Mouse (Mus musculus) midbrain, embryonic 16.5 days (tissue): Measurements from ENCODE around the gene Mmp20. TPM values are rescaled to one million over a fixed set of nuclear protein-coding genes. Genes with fewer than 3 reads are reported as not detected.

Experiments
- ATAC-seq: fragments of 200-750 bp; cut with Nextera tagmentation; 2 replicates; pipeline ENCODE4 v1.8.0; 2017; ENCODE audit warnings: moderate TSS enrichment
- H3K27ac ChIP-seq: fragments of 300-500 bp; sonication (generic); 2 replicates; pipeline ENCODE4 v1.5.1; 2014; ENCODE audit warnings: mild to moderate bottlenecking, low read length, mixed read lengths
- H3K27me3 ChIP-seq: fragments of 300-500 bp; sonication (generic); 2 replicates; pipeline ENCODE4 v1.6.1; 2014; ENCODE audit warnings: low read depth, low read length, mixed read lengths; ENCODE audit not compliant: control insufficient read depth, insufficient read depth
- H3K36me3 ChIP-seq: fragments of 300-500 bp; sonication (generic); 2 replicates; pipeline ENCODE4 v1.6.1; 2014; ENCODE audit warnings: mild to moderate bottlenecking, low read length, moderate library complexity, mixed read lengths; ENCODE audit not compliant: control insufficient read depth, insufficient read depth
- H3K4me1 ChIP-seq: fragments of 300-500 bp; sonication (generic); 2 replicates; pipeline ENCODE4 v1.6.1; 2014; ENCODE audit warnings: mild to moderate bottlenecking, low read length, mixed read lengths; ENCODE audit not compliant: control insufficient read depth, insufficient read depth
- H3K4me2 ChIP-seq: fragments of 300-500 bp; sonication (generic); 2 replicates; pipeline ENCODE4 v1.6.1; 2014; ENCODE audit warnings: mild to moderate bottlenecking, low read length, mixed read lengths
- H3K4me3 ChIP-seq: fragments of 300-500 bp; sonication (generic); 2 replicates; pipeline ENCODE4 v1.5.1; 2014; ENCODE audit warnings: low read depth, mild to moderate bottlenecking, low read length, moderate library complexity, mixed read lengths
- H3K9ac ChIP-seq: fragments of 300-500 bp; sonication (generic); 2 replicates; pipeline ENCODE4 v1.6.1; 2014; ENCODE audit warnings: low read depth, low read length, mixed read lengths
- H3K9me3 ChIP-seq: fragments of 300-500 bp; sonication (generic); replicated peaks from 2 replicates; pipeline ENCODE4 v1.6.1; 2014; ENCODE audit warnings: mild to moderate bottlenecking, low read length, mixed read lengths; ENCODE audit not compliant: control insufficient read depth, poor library complexity, severe bottlenecking
- WGBS: fragments of 180-500 bp; shearing (Covaris S2); extraction: QIAGEN DNeasy Blood & Tissue Kit; methylation state at CpG from one replicate; pipeline ENCODE4 v1.1.7; 2014; 5-methylcytosine and 5-hydroxymethylcytosine counted together
- polyA plus RNA-seq: library from polyadenylated mRNA; unstranded; fragments of >200 nt; fragmentation: Nextera tagmentation; extraction: Ambion mirVana; gene quantifications from 2 replicates; pipeline ENCODE4 v1.2.1, GENCODE M21; 2015

Gene Mmp20
- polyA plus RNA-seq, 1 experiment from 2014 or later = not detected

DNA sequence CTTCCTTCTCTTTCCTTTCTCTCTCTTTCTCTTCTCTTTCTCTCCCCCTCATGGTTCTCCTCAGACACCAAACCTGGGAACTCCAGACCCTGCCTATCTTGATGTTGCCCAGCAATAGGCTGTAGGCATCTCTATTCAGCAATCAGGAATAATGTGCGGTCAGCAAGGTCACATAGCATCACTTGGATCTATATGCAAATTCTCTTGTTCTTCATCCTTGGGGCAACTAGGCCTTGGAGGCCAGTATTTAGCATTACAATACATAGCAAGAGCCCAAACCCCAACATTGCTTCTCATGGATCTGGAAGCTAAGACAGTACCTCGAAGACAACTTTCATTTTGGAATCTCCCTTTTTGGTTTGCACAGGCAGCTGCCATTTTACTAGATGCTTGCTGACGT is 19.9 kb downstream of the Mmp20 start:
- Histone ChIP-seq H3K36me3 (no peaks in the 10 kb centered on the region), H3K9me3 (no peaks in the 10 kb centered on the region), H3K27me3 (no peaks in the 10 kb centered on the region), H3K27ac (no peak overlapping the region), H3K4me1 (no peaks in the 10 kb centered on the region), H3K4me2 (no peak overlapping the region), H3K9ac (no peak overlapping the region), H3K4me3 (no peak overlapping the region)
- 77% methylated on average over 3 of the region's 3 CpGs for WGBS
- no peak for ATAC-seq

DNA sequence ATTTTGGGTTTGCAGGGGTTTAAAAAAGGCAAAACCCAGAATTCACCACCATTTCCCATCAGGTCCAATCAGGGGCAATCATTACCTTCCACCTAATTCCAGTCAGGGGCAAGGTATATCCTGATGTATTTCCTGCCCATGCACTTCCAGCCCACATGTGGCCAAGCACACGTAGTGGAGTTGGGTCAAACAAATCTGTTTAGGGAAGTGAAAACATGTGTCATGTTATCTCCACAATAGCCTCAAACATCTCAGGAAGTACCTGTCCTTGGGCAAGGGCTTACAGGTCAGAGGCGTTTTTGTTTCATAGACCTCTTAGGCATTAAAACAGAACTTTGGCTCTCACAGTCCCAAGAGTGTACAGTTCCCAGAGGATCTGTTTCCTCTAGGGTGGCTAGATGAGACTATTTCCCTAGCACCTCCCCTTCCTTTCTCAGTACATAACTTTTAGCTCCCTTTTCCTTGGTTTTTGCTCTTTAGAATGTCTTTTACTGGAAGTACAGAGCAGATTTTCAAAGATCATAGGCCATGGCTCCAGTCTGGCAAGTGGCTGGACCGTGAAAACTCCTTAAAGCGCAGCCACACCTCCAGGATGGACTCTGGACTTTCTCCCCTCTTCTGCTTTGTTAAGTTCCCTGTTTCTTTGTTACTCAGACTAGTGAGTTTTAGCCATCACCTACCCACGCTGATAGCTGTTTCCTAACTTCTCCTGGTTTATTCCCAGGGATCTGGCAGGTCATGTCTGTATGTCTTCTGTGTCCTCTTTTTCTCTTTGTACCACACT is 22.6 kb downstream of the Mmp20 start:
- ATAC-seq = no peak
- Histone ChIP-seq H3K27me3 (no peaks in the 10 kb centered on the region), H3K4me3 (no peak overlapping the region), H3K9ac (no peak overlapping the region), H3K36me3 (no peaks in the 10 kb centered on the region), H3K27ac (no peak overlapping the region), H3K4me2 (no peak overlapping the region), H3K9me3 (no peaks in the 10 kb centered on the region), H3K4me1 (no peaks in the 10 kb centered on the region)
- 88% methylated on average over 5 of the region's 5 CpGs for WGBS

DNA sequence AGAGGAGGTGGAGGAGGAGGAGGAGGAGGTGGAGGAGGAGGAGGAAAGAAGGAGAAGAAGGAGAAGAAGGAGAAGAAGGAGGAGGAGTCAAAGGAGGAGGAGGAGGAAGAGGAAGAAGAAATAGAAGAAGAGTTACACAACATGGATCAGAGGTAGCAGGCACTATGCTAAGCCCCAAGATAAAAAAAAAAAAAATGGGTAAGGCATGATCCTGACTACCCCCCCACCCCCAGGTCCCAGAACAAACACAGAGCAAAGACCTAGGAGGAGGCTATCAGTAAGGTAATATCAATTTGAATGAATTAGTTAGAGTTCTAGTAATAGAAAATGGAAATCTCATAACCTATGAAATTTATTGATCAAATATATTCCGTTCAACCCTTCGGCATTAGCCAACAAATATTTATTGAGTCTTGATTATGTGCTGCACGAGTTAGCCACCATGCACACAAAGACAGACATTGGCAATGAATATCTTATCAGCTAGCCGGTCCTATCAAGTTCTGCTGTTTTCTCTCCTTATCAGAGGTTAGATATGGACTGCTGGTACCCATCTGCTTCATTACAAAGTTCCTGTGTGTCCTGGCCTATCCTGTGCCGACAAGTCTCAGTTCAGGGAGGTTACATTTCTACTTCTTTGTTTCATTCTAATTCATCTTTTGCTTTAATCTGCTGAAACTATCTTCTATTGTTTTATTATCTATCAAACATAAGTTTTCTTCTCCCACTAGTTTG is 24.5 kb downstream of the Mmp20 start:
- Histone ChIP-seq H3K4me2 (no peak overlapping the region), H3K27ac (no peak overlapping the region), H3K36me3 (no peaks in the 10 kb centered on the region), H3K4me1 (no peaks in the 10 kb centered on the region), H3K9me3 (no peaks in the 10 kb centered on the region), H3K27me3 (no peaks in the 10 kb centered on the region), H3K4me3 (no peak overlapping the region), H3K9ac (no peak overlapping the region)
- 90% methylated on average over 5 of the region's 5 CpGs for WGBS
- no peak for ATAC-seq

DNA sequence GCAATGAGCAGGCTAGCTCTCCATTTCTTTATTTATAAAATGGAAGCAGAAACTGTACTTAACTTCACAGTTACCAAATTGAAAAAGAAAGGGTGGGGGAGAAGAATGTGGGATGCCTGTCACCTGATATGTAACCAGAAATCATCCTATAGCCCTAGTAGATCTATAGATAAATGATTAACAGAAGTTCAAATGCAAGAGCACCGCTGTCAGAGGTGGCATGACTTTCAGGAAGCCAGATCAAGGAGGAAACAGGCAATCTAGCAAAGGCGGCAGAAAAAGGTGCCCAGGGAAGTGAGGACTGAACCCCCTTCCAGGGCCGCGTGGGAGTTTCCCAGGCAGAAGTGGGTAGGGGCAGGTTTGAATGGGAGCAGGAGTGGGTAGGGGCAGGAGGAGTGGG is 29.9 kb downstream of the Mmp20 start:
- WGBS = 83% methylated on average over 4 of the region's 4 CpGs
- no peak overlapping the region for H3K4me3 ChIP-seq
- H3K4me1 ChIP-seq = no peaks in the 10 kb centered on the region
- H3K27ac ChIP-seq = no peak overlapping the region
- no peaks in the 10 kb centered on the region for H3K27me3 ChIP-seq
- no peaks in the 10 kb centered on the region for H3K36me3 ChIP-seq
- H3K9ac ChIP-seq = no peak overlapping the region
- no peak overlapping the region for H3K4me2 ChIP-seq
- no peaks in the 10 kb centered on the region for H3K9me3 ChIP-seq
- no peak for ATAC-seq

DNA sequence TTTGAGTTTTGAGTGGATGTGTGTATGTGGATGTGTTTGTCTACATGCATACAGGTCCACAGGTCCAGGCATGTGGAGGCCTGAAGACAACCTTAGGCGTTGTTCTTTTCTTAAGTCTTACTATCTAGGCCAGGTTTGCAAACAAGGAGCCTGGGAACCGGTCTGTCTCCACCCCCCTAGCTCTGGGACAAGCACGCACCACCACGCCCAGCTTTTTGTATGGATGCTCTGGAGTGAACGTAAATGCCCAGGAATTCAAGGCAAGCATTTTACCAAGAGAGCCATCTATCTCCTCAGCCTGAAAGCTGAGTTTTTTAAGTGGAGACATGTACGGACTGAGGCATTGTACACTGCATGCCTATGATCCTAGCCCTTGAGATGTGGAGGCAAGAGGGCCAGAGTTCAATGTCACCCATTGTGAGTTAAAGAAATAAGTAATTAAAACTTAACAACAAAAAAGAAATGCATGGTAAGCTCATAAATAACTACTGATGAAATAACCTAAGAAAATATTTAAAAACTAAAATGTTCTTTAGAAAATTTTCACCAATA is 31.5 kb downstream of the Mmp20 start:
- H3K9ac ChIP-seq = no peak overlapping the region
- H3K27ac ChIP-seq = no peak overlapping the region
- H3K27me3 ChIP-seq = no peaks in the 10 kb centered on the region
- 64% methylated on average over 6 of the region's 6 CpGs for WGBS
- H3K4me2 ChIP-seq = no peak overlapping the region
- H3K4me3 ChIP-seq = no peak overlapping the region
- no peaks in the 10 kb centered on the region for H3K9me3 ChIP-seq
- no peak for ATAC-seq
- H3K36me3 ChIP-seq = no peaks in the 10 kb centered on the region
- no peaks in the 10 kb centered on the region for H3K4me1 ChIP-seq

DNA sequence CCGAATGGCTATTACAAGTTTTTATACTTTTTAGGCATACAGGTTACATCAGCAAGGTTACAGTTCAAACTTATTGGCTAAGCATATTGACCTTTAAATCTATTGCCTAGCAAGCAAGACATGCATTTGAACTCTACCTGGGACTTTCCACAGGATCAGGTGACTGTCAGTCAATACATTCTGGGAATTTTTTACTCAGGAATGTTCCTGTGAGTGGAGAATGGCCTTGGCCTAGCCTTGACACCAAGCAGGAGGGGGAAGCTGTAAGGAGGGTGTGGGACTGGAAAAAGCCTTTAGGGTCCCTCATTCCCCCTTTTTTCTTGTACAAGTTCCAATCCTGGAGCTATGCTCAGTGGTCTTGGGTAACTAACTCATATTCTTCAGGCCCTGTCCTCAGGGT is 33.3 kb downstream of the Mmp20 start:
- Histone ChIP-seq H3K4me1 (no peaks in the 10 kb centered on the region), H3K4me3 (no peak overlapping the region), H3K27me3 (no peaks in the 10 kb centered on the region), H3K36me3 (no peaks in the 10 kb centered on the region), H3K9me3 (no peaks in the 10 kb centered on the region), H3K4me2 (no peak overlapping the region), H3K27ac (no peak overlapping the region), H3K9ac (no peak overlapping the region)
- ATAC-seq = no peak
- WGBS = 100% methylated on average over 1 of the region's 1 CpGs

DNA sequence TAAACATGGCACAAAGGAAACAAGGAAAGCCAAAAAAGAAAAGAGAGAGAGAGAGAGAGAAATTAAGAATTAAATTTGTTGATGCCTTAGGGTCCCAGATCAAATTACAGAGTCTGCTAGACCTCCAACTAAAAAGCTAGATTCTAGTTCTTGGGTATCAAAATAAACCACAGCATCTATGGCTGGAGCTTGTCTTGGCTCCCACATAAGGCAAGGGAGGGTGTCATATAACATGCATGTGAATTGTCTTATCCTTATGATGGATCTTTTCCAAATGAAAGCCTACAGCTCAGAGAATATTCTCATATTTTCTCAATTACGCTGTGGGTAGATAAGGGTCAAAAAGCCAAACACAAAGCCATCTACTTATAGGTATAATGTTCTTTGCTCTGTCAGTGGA is 41.6 kb downstream of the Mmp20 start:
- Histone ChIP-seq H3K27me3 (no peaks in the 10 kb centered on the region), H3K27ac (no peak overlapping the region), H3K36me3 (no peaks in the 10 kb centered on the region), H3K9ac (no peak overlapping the region), H3K4me1 (no peaks in the 10 kb centered on the region), H3K4me2 (no peak overlapping the region), H3K9me3 (no peaks in the 10 kb centered on the region), H3K4me3 (no peak overlapping the region)
- no peak for ATAC-seq
- WGBS = 88% methylated on average over 1 of the region's 1 CpGs

DNA sequence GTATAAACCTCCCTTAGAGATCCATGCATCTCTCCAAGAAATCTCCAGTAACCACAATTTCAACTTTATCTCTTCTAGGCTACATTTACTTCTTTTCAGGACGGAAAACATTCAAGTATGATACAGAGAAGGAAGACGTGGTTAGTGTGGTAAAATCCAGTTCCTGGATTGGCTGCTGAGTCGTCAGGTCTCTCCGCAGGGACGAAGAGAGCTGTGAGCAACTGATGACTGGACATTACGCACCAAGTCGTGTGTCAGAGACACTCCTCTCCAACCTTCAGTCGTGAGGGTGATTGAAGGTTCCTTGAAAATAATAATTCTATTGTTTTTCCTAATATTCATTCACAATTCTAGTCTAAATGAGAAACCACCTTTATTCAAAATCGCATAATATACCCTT is 45.0 kb downstream of the Mmp20 start:
- Histone ChIP-seq H3K4me2 (no peak overlapping the region), H3K27ac (no peak overlapping the region), H3K36me3 (no peaks in the 10 kb centered on the region), H3K4me1 (no peaks in the 10 kb centered on the region), H3K9me3 (no peaks in the 10 kb centered on the region), H3K9ac (no peak overlapping the region), H3K27me3 (no peaks in the 10 kb centered on the region), H3K4me3 (no peak overlapping the region)
- no peak for ATAC-seq
- WGBS = 86% methylated on average over 9 of the region's 9 CpGs

DNA sequence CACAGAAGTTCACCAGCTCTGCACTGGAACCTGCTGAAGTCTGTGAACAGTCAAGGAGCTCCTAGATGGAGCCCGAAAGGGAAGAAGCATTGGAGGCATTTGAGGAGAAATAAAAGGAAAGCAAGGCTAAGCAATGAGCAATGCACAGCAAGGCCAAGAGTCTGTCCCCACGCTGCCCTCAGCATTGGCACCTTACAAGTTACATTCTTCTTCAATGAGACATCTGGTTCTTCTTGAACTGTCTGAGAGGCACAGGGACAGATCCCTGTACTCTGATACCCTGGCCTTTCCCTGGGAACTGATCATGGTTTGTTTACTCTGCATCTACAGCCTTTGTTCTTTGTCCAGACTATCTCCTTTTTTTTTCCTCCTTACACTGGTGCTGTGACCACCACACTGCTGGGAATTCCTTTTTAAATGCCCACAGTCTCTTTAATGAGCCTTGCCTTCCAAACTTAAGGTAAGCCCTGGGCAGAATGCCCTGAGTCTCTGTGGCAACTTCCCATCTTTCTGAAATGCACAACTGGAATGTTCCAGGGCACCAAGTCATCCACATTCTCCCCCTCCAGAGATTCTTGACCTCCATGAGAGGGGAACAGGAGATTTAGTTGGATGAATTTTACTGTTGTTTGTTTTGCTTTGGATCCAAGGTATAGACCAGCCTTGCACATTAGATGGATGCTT is 50.3 kb downstream of the Mmp20 start:
- Histone ChIP-seq H3K4me3 (no peak overlapping the region), H3K36me3 (no peaks in the 10 kb centered on the region), H3K9me3 (no peaks in the 10 kb centered on the region), H3K9ac (no peak overlapping the region), H3K27me3 (no peaks in the 10 kb centered on the region), H3K4me1 (no peaks in the 10 kb centered on the region), H3K4me2 (no peak overlapping the region), H3K27ac (no peak overlapping the region)
- WGBS = 79% methylated on average over 2 of the region's 2 CpGs
- ATAC-seq = no peak
